Mouse (Mus musculus) mouse embryonic stem cell (cell line): ENCODE data around the gene Efna5.

Source experiments
- in situ Hi-C, 2 experiments: fragments of 300-500 bp; cut with MboI; formaldehyde crosslinking; loops; 1 replicate in 1 of 2; 3 replicates in 1 of 2; pipeline ENCODE4 v1.14.3; 2019 to 2020; ENCODE audit warnings: low sequenced_read_pairs in 2 of 2, low pct_unique_long_range_greater_than_20kb in 1 of 2, mixed read lengths in 1 of 2; ENCODE audit not compliant: unreplicated experiment in 1 of 2

The Efna5 gene

DNA sequence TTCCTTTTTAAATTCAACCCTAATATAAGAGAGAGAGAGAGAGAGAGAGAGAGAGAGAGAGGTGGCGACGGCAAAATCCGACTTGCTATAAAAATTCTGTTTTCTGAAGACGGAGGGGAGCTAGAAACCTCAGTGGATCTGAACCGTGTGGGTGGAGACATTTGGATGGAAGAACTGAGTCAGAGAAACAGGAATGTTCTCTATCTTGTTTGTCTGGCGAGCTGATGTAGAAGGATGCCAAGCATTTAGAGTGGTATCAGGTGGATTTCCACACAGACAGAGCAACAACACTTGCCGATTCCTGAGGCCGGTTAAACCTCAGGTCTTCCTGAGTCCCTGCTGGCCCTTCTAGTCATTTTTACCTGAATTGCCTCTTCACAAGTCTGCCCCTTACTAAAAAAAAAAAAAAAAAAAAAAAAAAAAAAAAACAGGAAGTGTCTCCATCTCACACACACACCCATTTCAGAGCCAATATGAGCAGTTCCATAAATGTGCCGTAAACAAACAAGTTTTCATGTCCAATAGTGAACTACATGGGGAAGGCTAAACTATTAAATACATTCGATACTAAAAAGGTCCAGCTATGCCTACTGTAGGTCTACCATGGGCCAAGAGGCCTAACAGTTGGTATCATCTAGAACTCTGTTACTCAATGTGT lies 231.7 kb downstream of the Efna5 start:
- in situ Hi-C loops, result no loop called here

DNA sequence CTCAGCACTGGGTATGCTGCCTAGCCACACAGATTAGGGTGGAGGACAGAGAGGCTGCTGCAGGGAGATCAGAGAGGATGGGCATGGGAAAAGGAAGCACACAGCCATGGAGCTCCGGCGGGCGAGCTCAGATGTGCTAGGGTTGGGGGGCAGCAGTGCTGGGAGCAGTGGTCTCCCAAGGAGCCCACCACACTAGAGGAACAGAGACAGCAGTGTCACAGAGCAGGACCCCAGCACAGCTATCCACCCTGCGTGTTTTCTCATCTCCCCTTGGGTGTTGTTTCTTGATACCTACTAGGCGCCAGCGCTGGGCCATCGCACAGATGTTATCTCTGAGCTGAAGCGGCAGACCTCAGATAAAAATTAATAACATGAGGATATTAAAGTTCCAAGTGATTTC lies 234.3 kb downstream of the Efna5 start:
- in situ Hi-C loops, result no loop called here

DNA sequence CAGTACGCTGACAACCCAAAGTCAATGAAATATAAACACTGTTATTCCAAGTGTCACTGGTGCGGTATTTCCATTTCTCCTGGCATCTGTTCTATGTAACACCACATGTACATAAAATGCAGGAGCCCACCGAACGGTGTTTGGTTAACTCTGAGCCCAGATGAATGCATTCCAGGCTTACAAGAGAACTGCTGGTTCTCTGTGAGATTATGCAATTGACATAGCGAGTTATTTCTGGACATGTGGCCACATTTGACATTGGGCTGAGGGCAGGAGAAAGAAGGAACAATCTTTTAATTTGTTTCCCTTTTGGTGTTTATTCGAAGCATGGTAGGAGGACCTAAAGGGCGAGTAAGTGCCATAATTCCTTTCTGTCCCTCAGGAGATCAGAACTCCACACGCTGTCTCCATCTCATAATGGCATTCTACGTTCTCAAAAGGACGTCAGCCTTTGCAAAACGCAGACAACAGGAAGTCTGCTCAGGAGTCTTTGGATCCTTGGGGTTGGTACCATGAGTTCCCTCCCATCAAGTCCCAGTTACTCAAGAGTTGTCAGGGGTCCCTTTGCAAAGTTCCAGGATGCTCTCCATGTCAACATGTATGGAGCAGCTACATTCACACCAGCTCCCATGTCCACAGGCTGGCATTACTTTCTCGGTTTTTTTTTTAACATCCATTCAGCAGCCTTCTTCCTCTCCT lies 238.5 kb downstream of the Efna5 start:
- in situ Hi-C loops, result no loop called here

DNA sequence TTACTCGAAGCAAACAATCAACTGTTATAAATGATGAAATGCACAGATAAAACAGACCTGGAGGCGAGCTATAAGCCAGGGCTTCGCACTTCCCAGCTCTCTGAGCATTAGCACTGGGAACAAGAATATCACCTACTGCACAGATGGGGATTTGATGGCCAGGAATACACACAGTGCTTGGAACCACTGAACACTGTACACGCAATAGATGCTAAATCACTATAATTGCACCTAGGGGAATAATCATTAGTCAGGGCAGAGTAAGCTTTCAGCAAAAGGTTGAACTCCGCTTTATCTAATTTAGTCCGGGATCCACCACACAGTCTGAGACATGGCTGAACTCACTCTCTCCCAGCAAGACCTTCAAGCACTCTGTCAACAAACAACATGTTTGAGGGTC lies 240.5 kb downstream of the Efna5 start:
- in situ Hi-C loops, result no loop called here

DNA sequence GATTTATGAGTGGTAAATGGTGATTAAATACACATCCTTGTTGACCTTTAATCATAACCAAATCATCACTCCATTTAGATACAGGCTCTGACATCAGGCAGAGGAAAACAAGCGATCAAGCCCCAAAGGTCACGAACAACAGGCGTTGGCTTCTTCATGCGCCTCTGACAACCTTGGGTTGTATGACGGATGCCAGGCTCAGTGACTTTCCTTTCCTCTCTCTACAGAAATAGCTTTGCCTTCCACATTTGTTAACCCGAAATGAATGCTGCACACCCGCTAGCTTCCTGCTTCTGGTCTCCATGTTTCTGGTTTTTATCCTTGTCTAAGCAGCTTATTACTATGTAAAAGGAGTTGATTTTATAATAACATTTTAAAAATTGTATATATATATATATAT lies 244.2 kb downstream of the Efna5 start:
- in situ Hi-C loops, result no loop called here

DNA sequence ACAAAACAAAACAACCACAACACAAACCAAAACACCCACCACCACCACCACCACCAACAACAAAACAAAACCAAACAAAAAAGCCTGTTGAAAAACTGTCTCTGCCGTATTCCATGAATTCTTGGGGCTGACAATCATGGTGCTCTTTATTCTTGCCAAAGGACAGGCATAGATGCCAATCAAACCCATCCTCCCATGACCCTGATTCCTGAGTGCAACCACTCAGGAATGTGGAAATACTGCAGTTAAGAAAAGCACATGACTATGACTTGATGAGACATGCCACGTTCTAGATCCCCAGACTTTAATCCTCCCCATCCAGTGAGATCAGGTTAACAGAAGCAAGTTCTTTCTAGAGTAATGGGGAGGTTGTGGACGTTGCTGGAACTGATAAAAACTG lies 246.2 kb downstream of the Efna5 start:
- in situ Hi-C loops, result no loop called here

DNA sequence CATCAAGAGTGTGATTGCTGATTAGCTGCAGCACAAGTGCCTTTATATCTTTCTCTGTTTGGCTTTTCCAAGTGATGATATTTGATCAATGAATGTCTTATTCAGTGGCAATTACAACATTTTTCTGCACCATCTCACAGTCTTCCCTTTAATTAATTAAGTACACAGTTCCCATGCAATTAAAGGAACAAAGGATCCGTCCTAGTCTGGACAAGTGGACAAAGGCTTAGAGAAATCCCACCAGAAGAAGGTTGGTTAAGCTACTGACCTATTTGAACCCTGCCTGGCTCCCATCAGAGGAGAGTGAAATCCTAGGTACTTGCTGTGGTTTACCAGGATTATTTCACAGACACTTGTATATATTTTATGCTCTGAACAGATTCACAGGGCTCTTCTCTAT lies 252.6 kb downstream of the Efna5 start:
- in situ Hi-C loops, result no loop called here

DNA sequence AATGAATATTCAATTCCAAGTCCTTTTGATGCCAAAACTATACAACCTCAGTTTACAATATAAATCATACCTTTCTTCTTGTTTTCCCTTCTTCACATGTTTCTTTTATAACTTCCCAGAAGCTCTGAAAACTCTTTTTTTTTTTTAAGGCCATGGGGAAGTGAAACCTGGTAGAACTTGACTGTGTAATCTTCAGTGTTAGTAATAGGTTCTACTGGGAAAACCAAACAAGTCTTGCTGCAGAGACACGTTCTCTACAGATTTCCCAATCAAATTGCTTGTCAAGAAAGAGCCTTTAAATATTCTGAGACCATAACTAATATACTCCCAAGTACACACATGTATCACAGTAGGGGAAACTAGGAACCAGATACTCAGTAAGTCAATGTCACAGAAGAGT lies 253.6 kb downstream of the Efna5 start:
- in situ Hi-C loops, result no loop called here

DNA sequence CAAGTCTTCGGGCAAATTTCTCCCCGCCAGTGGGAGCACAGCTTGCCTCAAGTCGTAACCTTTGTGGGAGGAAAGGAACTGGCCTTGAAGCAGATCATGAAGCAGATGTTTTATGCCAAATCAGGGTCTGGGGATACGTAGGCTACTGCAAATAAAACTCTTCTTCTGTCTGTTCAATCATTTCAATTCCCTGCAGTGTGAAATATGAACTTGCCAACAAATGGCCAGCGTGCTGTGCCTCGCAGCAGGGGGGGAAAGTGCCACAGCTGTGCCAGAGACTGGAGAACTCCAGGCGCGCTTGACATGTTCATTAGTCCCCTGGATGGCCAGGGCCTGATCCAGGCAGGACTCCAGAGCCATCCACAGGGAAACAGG lies 255.5 kb downstream of the Efna5 start:
- in situ Hi-C loops, result no loop called here

DNA sequence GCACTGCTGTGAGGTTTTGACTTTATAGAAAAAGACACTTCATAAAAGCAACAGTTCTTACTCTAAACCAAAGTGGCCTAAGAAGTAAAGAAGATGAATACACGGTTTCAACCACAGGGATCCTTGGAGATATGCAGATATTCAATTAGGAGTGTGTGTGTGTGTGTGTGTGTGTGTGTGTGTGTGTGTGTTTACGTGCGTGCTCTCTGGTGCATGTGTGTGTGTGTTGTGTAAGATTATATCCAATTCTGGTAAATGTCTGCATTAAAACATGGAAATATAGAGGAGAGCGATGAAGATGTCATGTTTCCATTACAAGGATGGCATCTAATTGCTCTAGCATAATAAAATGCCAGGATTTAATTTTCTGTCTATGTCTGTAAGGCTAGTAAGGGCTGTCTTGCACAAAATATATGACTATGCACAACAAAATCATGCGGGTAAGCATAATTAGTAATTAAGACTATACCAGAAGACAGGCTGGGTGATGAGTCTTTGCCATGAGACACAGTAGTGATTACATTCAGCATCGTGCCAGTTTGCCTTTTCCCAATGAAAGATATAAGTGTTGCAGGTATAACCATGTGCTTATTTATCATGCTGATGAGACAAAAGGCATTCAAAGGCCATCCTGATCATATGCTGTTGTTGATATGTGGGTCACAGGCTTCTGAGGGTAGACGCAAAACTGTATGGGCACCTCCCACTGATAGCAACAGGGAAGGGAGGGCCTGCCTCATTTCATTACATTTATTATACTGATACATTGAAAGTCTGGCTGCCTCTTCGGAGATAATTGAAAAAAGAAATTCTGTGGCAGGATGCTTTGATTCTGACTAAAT lies 256.1 kb downstream of the Efna5 start:
- in situ Hi-C loops, result no loop called here

DNA sequence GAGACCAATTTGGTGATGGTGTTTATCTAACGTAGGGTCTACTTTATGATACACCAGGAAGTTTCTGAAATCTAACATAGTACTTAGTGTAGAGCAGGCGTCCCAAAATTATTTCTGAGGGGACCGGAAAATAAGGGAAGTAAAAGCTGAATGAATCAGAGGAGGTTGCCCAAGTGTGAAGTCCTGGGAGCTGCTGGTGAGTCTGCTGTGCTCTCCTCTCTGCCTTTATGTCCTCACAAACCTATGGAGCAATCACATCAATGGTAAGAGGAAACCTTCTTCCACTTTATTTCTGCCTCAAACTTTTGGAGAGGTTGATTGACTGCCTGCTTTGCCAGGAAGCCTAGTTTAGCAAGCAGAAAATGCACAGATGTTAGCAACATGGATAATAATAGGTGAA lies 257.9 kb downstream of the Efna5 start:
- in situ Hi-C loops, result no loop called here

DNA sequence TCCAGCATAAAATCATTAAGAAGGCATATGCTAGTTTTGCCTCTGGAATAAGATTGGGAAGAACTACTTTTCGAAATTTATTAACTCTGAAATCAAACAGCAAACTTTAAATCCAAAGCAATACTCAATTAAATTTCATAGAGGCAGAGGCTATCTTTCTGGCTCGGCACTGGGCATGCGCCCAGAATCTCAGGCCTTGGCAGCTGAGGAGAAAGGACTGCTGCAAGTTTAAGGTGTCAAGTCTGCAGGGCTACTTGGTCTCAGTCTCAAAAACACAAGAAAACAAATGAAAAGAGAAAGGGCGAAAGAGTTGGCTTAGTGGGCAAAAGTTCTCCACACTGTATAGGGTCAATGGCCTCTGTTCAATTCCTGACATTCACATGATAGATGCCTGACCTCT lies 258.6 kb downstream of the Efna5 start:
- in situ Hi-C loops, result no loop called here

DNA sequence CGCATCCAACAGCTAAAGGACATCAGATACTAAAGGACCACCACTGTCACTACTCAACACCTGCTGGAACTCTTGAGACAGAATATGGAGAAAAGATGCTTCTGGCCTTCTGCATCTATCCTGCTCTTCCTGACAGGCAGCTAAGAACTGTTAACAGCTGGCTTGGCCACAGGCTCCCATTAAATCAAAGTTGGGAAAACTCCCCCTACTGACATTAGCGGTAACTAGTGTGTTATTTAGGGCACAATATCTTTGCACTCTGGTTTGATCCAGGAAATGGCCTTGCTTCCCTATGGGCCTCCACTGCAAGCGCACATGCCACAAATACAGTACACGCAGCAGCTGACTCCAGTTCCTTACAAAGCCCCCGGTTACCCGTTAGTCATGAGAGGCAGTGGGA lies 266.0 kb downstream of the Efna5 start:
- in situ Hi-C loops, result no loop called here

DNA sequence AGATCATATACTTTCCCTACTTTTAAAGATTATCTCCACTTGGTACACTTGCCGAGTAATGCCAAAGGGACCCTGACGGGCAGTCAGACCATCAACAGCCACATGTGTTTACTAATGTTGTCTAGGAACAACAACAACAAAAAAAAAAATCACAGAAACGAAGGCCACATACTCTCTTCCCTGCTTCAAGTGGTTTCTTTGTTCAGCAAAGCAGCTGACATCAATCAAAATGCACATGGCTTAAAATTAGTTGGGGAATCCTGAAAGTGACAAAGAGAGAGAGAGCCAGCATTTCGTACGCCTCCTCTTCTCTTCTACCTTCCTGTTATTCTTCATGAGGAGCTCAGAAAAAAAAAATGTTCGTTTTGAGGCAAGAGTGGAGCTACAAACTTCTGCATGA lies 266.4 kb downstream of the Efna5 start:
- in situ Hi-C loops, result no loop called here

DNA sequence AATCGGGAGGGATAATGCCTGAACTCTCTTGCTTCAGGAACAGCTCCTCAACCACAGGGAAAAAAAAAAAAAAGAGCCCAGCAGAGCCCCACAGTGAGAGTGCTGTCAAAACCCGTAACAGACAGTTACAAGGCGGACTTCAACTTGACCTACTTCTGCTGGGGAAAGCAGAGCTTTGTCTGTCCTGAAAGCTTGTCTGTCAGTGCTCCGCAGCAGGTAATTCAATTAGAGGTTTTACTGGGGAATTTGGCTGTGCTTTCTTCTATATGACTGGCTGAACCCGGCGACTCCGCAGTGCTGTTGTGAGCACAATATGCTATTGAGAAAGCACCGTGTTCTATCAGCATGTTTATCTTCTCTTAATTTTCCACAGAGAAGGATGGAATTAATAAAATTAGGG lies 266.9 kb downstream of the Efna5 start:
- in situ Hi-C loops, result no loop called here

DNA sequence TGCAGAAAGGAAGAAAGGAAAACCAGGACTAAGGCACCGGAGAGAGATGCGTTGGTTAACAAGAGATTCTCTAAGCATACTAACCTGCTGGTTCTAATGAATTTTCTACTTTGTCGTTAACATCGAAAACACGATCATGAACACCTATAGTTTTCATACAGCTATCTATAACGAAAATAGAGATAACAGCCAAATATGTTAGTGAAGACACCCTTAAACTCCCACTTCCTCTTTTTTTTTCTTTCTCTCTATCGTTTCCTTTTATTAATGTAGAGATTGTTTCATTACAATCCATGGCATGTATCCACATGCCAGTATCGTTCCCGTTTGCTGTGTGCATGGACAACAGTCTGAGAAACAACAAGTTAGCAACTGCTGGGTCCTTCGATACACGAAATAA lies 267.9 kb downstream of the Efna5 start:
- in situ Hi-C loops, result no loop called here

DNA sequence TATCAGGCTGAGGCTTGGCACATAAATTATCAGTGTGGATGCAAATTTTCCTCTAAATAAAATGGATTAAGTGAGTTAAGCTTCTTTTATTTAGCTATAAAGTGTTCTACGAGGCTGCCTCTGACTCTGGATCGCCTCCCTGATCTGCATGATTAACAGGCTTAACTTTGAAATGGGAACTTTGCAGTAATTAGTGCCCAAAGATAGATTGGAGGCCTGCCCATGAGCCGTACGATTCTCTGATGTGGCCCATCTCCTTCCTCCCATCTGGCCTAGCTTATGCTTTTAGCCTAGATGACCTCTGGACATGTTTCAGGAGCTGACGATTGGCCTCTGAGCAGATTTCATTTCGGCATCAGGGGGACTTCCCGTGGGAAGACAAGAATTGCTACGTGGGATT lies 273.0 kb downstream of the Efna5 start:
- in situ Hi-C loops, result no loop called here

DNA sequence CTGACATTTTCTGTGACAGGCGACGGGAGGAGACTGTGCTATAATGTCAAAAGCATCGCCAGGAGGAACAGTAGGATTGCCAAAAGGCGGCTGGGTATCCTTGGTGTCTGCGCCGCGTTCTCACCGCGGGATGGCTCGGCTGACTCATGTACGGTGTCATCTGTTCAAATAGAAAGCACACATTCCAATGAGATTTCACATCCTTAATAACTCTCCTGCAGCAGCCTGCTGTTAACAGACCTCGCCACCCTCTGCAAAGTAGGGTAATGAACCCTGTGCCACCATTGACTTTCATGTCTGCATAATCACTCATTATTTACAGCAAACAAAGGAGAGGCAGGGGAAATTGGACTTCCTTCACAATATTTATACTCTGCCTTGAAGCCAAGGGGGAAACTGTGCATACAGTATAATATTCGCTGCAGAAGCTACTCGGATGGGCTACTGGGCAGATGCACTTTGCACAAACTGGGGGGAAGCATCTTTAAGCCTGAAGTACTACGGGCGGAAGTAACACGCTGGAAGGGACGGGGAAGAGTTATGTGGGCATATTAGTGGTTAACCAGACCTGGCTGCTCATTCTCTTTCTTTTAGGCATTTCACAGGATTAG lies 273.7 kb downstream of the Efna5 start:
- in situ Hi-C loops, result no loop called here

DNA sequence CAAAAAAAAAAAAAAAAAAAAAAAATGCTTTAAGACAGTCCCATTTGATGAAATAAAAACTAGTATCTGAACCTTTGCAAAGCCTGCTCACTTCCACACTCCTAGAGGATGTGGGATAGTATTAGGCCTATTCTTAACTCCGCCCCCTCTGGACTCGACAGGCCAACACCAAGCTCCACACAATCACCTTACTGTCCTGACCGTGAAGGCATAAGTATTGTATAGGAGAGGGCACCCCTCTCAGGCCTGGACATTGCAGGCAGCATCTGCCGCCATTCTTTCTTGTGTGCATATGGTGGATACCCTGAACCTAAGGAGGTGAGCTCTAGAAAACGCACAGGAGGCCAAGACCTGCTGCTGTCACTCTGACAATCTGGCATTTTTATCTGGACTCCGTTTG lies 274.4 kb downstream of the Efna5 start:
- in situ Hi-C loops, result no loop called here
